Mouse (Mus musculus) right cerebral cortex, postnatal 25 days (tissue): ENCODE data around the gene Cacul1.

ENCODE experiments used
- DNase-seq: peaks from one replicate; pipeline ENCODE4 v3.0.0; 2022

The Cacul1 gene

GRCm38 (mm10) chr19:60529302-60529701, 51.5 kb downstream of the Cacul1 start:
- DNase-seq = no peak

GRCm38 (mm10) chr19:60528602-60529001, 52.2 kb downstream of the Cacul1 start:
- DNase-seq = no peak

- DNase-seq = no peak
Observed at GRCm38 (mm10) chr19:60526876-60527275, 53.9 kb downstream of the Cacul1 start.

- no peak for DNase-seq
Observed at GRCm38 (mm10) chr19:60525086-60525485, 55.7 kb downstream of the Cacul1 start.

- DNase-seq = no peak
Observed at GRCm38 (mm10) chr19:60524678-60525077, 56.1 kb downstream of the Cacul1 start.

GRCm38 (mm10) chr19:60520131-60520530, 60.7 kb downstream of the Cacul1 start:
- DNase-seq = no peak

GRCm38 (mm10) chr19:60515064-60515463, 65.8 kb downstream of the Cacul1 start:
- no peak for DNase-seq

- DNase-seq = no peak
Observed at GRCm38 (mm10) chr19:60513431-60513830, 67.4 kb downstream of the Cacul1 start.

GRCm38 (mm10) chr19:60500209-60500608, 80.6 kb downstream of the Cacul1 start:
- DNase-seq = no peak

GRCm38 (mm10) chr19:60497171-60497570, 83.7 kb downstream of the Cacul1 start:
- DNase-seq = no peak

GRCm38 (mm10) chr19:60495772-60496171, 85.1 kb downstream of the Cacul1 start:
- no peak for DNase-seq

- no peak for DNase-seq
Observed at GRCm38 (mm10) chr19:60489566-60489965, 91.3 kb downstream of the Cacul1 start.

GRCm38 (mm10) chr19:60485261-60485660, 95.6 kb downstream of the Cacul1 start:
- no peak for DNase-seq

GRCm38 (mm10) chr19:60478859-60479258, 102.0 kb downstream of the Cacul1 start:
- no peak for DNase-seq

GRCm38 (mm10) chr19:60477788-60478187, 103.0 kb downstream of the Cacul1 start:
- no peak for DNase-seq
